Mouse (Mus musculus) left cerebral cortex, postnatal 4 days (tissue): Measurements from ENCODE around the gene Hoxc4. TPM values are rescaled to one million over a fixed set of nuclear protein-coding genes. Genes with fewer than 3 reads are reported as not detected.

Source experiments
- DNase-seq: peaks from one replicate; pipeline ENCODE4 v3.0.0-alpha.2; 2022
- intact Hi-C: fragments of 180-260 bp; cut with DNase I; formaldehyde crosslinking; loops from one replicate; pipeline ENCODE4 v1.15.1; 2025
- total RNA-seq, 2 experiments: library from RNA; stranded (reverse); gene quantifications; 2 replicates each; pipeline ENCODE4 v1.2.3; 2021

Hoxc4 gene
- total RNA-seq, result not detected

GRCm38 (mm10) chr15:103018636-103019035 lies at the start of gene Hoxc4:
Hoxc4 (plus strand) TSS chr15:103018934.
- DNase-seq, result no peak
- intact Hi-C loops, result no loop called here

- no peak for DNase-seq
- intact Hi-C loops, result no loop called here
Measured at GRCm38 (mm10) chr15:102969296-102969695, 49.4 kb upstream of the Hoxc4 start.

GRCm38 (mm10) chr15:102970740-102971139 lies 48.0 kb upstream of the Hoxc4 start:
- no peak for DNase-seq
- intact Hi-C loops, result loop anchor here (5.0 kb wide), 1 partner anchor 213 kb away; no protein-coding TSS in a partner anchor

- no peak for DNase-seq
- intact Hi-C loops, result loop anchor here (5.0 kb wide), 1 partner anchor 215 kb away; no protein-coding TSS in a partner anchor
Measured at GRCm38 (mm10) chr15:102972254-102972653, 46.5 kb upstream of the Hoxc4 start.

- no peak for DNase-seq
- intact Hi-C loops, result loop anchor here (5.0 kb wide), 1 partner anchor 215 kb away; no protein-coding TSS in a partner anchor
Measured at GRCm38 (mm10) chr15:102972753-102973152, 46.0 kb upstream of the Hoxc4 start.

GRCm38 (mm10) chr15:102975034-102975433 lies 43.7 kb upstream of the Hoxc4 start:
- intact Hi-C loops, result no loop called here

GRCm38 (mm10) chr15:102975688-102976111 lies 43.0 kb upstream of the Hoxc4 start:
- DNase-seq, result no peak
- intact Hi-C loops, result no loop called here

More at GRCm38 (mm10) chr15:102975034-102975433, 43.7 kb upstream of the Hoxc4 start:
- no peak for DNase-seq

- intact Hi-C loops, result no loop called here
- DNase-seq, result no peak
Measured at GRCm38 (mm10) chr15:102976171-102976570, 42.6 kb upstream of the Hoxc4 start, which contains the start of gene Hoxc9. Hoxc9 (plus strand) TSS chr15:102976439.

- intact Hi-C loops, result no loop called here
- no peak for DNase-seq
Measured at GRCm38 (mm10) chr15:102976631-102977422, 41.9 kb upstream of the Hoxc4 start.

- intact Hi-C loops, result no loop called here
- no peak for DNase-seq
Measured at GRCm38 (mm10) chr15:102977423-102977974, 41.2 kb upstream of the Hoxc4 start.

- no peak for DNase-seq
- intact Hi-C loops, result no loop called here
Measured at GRCm38 (mm10) chr15:102978615-102979515, 39.9 kb upstream of the Hoxc4 start.

GRCm38 (mm10) chr15:102979936-102980335 lies 38.8 kb upstream of the Hoxc4 start:
- intact Hi-C loops, result loop anchor here (10.0 kb wide), 2 partner anchors 195 to 285 kb away; no protein-coding TSS in a partner anchor

GRCm38 (mm10) chr15:102980352-102980751 lies 38.4 kb upstream of the Hoxc4 start:
- intact Hi-C loops, result loop anchor here (10.0 kb wide), 2 partner anchors 194 to 286 kb away; no protein-coding TSS in a partner anchor
- DNase-seq, result no peak

More at GRCm38 (mm10) chr15:102979936-102980335, 38.8 kb upstream of the Hoxc4 start:
- DNase-seq, result no peak

GRCm38 (mm10) chr15:102980912-102981311 lies 37.8 kb upstream of the Hoxc4 start:
- no peak for DNase-seq
- intact Hi-C loops, result loop anchor here (10.0 kb wide), 2 partner anchors 194 to 286 kb away; no protein-coding TSS in a partner anchor

- intact Hi-C loops, result loop anchor here (10.0 kb wide), 2 partner anchors 193 to 287 kb away; no protein-coding TSS in a partner anchor
- no peak for DNase-seq
Measured at GRCm38 (mm10) chr15:102981379-102982288, 37.1 kb upstream of the Hoxc4 start.

- DNase-seq, result no peak
- intact Hi-C loops, result loop anchor here (10.0 kb wide), 2 partner anchors 191 to 289 kb away; no protein-coding TSS in a partner anchor
Measured at GRCm38 (mm10) chr15:102983716-102984115, 35.0 kb upstream of the Hoxc4 start.

- intact Hi-C loops, result loop anchor here (10.0 kb wide), 2 partner anchors 190 to 290 kb away; no protein-coding TSS in a partner anchor
- no peak for DNase-seq
Measured at GRCm38 (mm10) chr15:102984521-102984920, 34.2 kb upstream of the Hoxc4 start.

- DNase-seq, result no peak
- intact Hi-C loops, result loop anchor here (10.0 kb wide), 2 partner anchors 190 to 290 kb away; no protein-coding TSS in a partner anchor
Measured at GRCm38 (mm10) chr15:102984925-102985324, 33.8 kb upstream of the Hoxc4 start.
